Mouse (Mus musculus): ENCODE data around the gene Serpina1a. TPM values are rescaled to one million over a fixed set of nuclear protein-coding genes. Genes with fewer than 3 reads are reported as not detected.

The Serpina1a gene
- 4,926 TPM for polyA plus RNA-seq (2014; fragmentation: Illumina TruSeq; extraction: RNeasy Lipid Tissue Mini Kit (QIAGEN cat#74804); ENCODE audit: low read depth, low replicate concordance)

DNA sequence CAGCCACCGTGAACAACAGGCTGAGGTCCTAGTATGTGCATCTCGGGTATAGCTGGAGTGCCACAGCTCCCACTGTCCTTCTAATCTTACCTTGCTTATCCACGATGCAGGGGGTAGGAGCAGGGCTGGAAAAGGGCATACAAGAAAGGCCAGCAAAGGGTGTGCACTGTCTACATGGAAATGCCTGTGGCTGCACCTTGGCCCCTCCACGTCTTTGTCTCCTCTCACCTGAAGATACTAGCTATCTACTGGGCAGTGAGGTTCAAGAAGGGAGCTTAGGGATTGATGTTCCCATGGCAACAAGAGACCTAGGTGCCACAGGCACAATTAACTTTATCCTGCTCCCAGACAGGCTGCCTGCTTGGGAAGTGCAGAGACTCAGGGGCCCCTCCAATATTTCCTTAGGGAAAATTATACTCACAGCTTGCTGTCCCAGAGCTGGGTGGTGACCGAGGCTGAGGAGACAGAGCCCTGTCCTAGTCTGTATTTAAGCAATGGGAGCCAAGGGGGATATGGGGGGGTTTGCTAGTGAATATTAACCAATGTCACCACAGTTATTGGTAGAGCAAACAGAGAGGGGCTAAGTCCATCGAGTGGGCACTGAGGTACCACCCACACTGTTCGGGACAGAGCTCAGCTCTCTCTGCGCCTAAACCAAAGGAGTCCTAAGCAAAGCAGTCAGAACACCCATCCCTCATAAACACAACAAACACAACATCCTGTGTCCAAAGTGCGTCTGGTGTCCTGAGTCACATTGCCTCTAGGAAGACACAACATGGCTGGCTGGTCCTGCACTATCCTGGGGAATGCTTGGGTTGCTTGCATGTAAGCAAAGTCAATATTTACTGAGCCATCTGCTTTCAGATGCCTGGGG is at the start of gene Serpina1a:
Serpina1a (minus strand) TSS at position 462 of the 874 bp plus-strand sequence.

GRCm38 (mm10) chr12:103904837-103905340 is 41.5 kb upstream of the Serpina1a start, which contains the start of gene Serpina1c:
Gene Serpina1c, minus strand, starts transcription at chr12:103904887.

DNA sequence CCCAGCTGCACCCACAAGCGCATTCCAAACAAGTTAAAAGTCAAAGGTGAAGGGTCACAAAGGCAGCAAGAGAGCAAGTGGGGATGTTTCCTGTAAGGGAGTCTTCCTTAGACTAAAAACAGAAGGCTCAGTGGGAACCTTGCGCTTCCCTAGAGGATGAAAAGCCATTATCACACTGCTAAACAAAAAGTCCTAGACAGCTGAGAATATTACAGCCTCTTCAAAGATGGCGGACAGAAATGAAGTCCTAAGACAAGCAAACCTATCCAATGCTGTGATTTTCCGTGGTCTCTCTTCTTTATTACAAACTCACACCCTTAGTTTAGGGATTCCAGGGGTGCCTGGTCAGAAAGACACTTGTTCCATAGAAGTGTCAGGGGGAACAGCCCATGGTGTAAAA is 33.1 kb downstream of the Serpina1a start, which contains the start of gene Serpina1b:
Serpina1b (minus strand) TSS at position 101 of the 400 bp plus-strand sequence.

Other genes starting within 250 kb of the Serpina1a start
- 69.6 TPM for gene Serpina10, start 232.1 kb downstream of the Serpina1a start, polyA plus RNA-seq (2014; fragmentation: Illumina TruSeq; extraction: RNeasy Lipid Tissue Mini Kit (QIAGEN cat#74804); ENCODE audit: low read depth, low replicate concordance)
- gene Serpina6, start 206.3 kb downstream of the Serpina1a start, polyA plus RNA-seq (2014; fragmentation: Illumina TruSeq; extraction: RNeasy Lipid Tissue Mini Kit (QIAGEN cat#74804); ENCODE audit: low read depth, low replicate concordance): 309 TPM
- gene Serpina16, start 187.4 kb downstream of the Serpina1a start, polyA plus RNA-seq (2014; fragmentation: Illumina TruSeq; extraction: RNeasy Lipid Tissue Mini Kit (QIAGEN cat#74804); ENCODE audit: low read depth, low replicate concordance): not detected
- gene Serpina1f, start 168.0 kb downstream of the Serpina1a start, polyA plus RNA-seq (2014; fragmentation: Illumina TruSeq; extraction: RNeasy Lipid Tissue Mini Kit (QIAGEN cat#74804); ENCODE audit: low read depth, low replicate concordance): not detected
- gene Serpina1d, start 90.0 kb downstream of the Serpina1a start, polyA plus RNA-seq (2014; fragmentation: Illumina TruSeq; extraction: RNeasy Lipid Tissue Mini Kit (QIAGEN cat#74804); ENCODE audit: low read depth, low replicate concordance): 3,563 TPM
- 5,433 TPM for gene Serpina1b, start 33.2 kb downstream of the Serpina1a start, polyA plus RNA-seq (2014; fragmentation: Illumina TruSeq; extraction: RNeasy Lipid Tissue Mini Kit (QIAGEN cat#74804); ENCODE audit: low read depth, low replicate concordance)
- 4,710 TPM for gene Serpina1c, start 41.3 kb upstream of the Serpina1a start, polyA plus RNA-seq (2014; fragmentation: Illumina TruSeq; extraction: RNeasy Lipid Tissue Mini Kit (QIAGEN cat#74804); ENCODE audit: low read depth, low replicate concordance)
- gene Serpina1e, start 95.4 kb upstream of the Serpina1a start, polyA plus RNA-seq (2014; fragmentation: Illumina TruSeq; extraction: RNeasy Lipid Tissue Mini Kit (QIAGEN cat#74804); ENCODE audit: low read depth, low replicate concordance): 214 TPM
- 6.4 TPM for gene Serpina11, start 126.4 kb upstream of the Serpina1a start, polyA plus RNA-seq (2014; fragmentation: Illumina TruSeq; extraction: RNeasy Lipid Tissue Mini Kit (QIAGEN cat#74804); ENCODE audit: low read depth, low replicate concordance)
- gene Serpina9, start 150.2 kb upstream of the Serpina1a start, polyA plus RNA-seq (2014; fragmentation: Illumina TruSeq; extraction: RNeasy Lipid Tissue Mini Kit (QIAGEN cat#74804); ENCODE audit: low read depth, low replicate concordance): 0.37 TPM
- 0.69 TPM for gene Serpina12, start 180.9 kb upstream of the Serpina1a start, polyA plus RNA-seq (2014; fragmentation: Illumina TruSeq; extraction: RNeasy Lipid Tissue Mini Kit (QIAGEN cat#74804); ENCODE audit: low read depth, low replicate concordance)
- not detected for gene Serpina5, start 237.6 kb upstream of the Serpina1a start, polyA plus RNA-seq (2014; fragmentation: Illumina TruSeq; extraction: RNeasy Lipid Tissue Mini Kit (QIAGEN cat#74804); ENCODE audit: low read depth, low replicate concordance)
- not detected for gene Serpina3a, start 249.2 kb upstream of the Serpina1a start, polyA plus RNA-seq (2014; fragmentation: Illumina TruSeq; extraction: RNeasy Lipid Tissue Mini Kit (QIAGEN cat#74804); ENCODE audit: low read depth, low replicate concordance)